Mouse (Mus musculus) lung, adult 2 months (tissue): ENCODE measurements around the gene Prtg.

Experiments
- CTCF ChIP-seq: fragments of 200-500 bp; IDR thresholded peaks from 2 replicates; pipeline ENCODE4 v1.5.1; 2011; ENCODE audit warnings: mild to moderate bottlenecking, low read length, control low read depth; ENCODE audit not compliant: insufficient read depth
- POLR2A ChIP-seq: fragments of 200-500 bp; IDR thresholded peaks from 2 replicates; pipeline ENCODE4 v1.6.1; 2011; ENCODE audit warnings: low read depth, mild to moderate bottlenecking, control low read depth, low read length, borderline replicate concordance; ENCODE audit errors: extremely low read depth

GRCm38 (mm10) chr9:72791681-72792080 lies 15.0 kb upstream of the Prtg start:
- TF ChIP-seq CTCF: no peak
- TF ChIP-seq POLR2A: no peak
